Mouse (Mus musculus) layer of hippocampus, postnatal 36 days (tissue): ENCODE measurements at regions not wholly inside any gene's neighbourhood (a gene's known extent, or its start where the extent isn't known, plus 50 kb on each side); places are given as distances from the start of the nearest gene placed in this dataset.

Experiments used
- DNase-seq, 2 experiments: peaks; one replicate each; pipeline ENCODE4 v3.0.0; 2022

DNA sequence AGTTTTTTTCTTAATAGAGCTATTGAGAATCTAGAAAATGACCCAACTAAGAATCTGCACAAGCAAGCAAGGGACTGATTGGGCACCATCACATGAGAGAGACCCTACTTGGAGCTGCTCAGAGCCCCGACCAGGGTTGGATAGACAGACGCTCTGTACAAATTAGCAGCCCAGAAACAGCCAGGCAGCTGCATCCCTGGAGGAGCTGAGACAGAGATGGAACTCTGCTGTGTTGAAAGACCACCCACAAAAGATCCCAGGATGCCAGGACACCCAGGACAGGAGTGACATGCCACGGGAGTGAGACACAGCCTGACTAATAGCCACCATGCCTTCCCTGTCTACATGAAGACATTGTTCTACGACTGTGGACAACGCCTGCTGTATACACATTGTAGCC, 147.9 kb downstream of the Gm826 start:
- DNase-seq = no peak

DNA sequence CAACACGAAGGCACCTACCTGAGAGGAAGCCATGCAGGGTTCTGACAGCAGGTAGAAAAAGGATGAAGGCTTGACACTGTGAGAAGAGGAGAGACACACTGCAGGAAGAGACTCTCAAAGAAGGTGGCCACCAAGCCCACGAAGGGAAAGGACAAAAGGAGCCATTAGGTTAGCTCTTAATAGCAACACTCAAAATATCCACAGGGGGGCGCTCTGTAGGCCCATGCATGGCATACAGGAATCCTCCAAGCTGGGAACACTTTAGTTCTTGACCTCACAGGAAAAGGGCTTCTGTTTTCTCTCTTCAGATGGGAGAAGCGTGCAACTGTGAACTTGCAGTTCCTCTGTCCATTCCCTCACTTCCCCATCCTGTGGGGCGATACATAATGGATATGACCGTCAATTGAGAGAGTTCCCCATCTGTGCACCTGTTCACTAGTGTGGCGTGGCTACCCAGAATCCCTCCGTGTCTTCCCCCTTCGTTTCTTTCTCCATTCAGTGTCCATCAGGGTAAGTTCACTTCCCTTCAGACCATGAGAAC, 162.9 kb downstream of the Gm826 start:
- DNase-seq = no peak

DNA sequence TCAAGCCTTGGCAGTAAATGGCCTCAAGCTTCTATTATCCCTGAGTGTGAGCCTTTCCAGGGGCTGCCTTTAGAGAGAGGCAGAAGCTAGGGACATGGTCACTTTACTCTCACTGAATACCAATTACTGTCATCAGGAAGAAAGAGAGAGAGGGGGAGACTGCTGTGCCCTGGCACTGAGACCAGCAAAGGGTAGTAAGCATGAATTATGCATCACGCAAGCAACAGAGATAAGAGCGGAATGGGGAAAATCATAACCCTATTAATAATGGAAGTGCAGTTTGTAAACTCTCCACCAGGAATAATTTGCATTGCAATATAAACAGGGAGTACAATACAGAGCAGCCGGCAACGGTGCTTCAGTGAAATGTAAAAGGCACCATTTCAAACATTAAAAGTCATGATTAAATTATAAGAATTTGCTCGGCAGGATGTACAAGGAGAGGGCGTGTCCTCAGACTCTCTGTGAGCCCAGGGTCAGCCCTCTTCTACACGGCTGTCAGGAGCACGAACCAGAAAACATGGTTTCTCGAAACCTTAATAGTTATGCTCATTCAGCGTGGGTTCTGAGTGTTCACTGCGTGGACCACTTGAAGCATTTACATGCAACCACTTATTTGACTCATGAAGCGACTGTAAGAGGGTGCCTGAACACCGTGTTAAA, 175.2 kb downstream of the Gm826 start:
- no peak for DNase-seq

DNA sequence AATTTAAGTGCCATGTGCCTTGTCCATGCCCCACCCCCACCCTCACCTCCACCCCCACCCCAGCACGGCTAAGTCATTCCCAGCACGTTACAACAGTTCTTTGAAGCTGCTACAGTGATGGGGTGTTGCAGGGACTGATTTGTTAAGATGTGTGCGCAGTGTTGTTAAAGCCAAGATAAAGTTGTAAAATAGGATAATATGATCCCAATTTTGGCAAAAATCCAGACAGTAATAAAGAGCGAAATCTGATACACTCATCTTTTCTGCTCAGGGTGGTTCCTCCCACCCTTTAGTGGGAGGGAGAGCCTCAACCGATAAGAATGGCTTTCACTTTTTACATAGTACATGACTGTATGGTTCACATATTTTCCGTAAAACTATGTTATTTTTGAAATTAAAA, 180.2 kb downstream of the Gm826 start:
- no peak for DNase-seq

DNA sequence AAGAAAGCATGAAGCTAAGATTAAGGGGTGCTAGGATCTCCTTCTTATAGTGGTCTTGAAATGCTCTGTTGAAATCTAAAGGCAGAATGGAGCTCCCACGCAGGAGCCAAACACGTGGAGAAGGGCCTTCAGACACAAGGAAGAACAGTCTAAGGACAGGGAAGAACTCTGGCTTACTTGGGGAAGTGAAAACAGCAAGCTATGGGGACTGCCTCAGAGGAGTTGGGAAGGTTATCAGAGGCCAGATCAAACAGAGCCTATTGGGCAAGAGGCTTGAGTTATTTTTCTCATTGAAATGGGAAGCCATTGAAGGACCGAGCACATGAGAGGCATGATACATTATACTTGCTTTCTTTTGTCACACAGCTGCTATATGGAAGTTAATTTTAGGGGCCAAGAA, 181.9 kb downstream of the Gm826 start:
- no peak for DNase-seq

DNA sequence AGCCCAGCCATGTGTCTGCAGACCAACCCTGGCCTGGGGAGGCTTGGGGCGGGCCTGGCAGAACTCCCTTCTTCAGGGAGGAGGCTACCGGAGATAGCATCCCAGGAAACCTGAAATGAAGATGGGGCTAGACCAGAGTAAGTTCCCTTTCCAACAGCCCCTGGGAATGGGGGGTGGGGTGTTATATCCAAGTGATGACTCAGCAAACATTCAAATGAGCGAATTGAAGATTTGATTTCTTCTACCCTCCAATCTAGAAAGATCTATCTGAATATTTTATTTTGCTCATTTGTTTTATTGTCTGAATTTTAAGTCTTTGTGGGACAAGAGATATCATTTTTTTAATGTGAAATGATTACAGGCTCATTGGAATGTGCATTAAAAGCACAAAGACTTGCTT, 185.0 kb downstream of the Gm826 start:
- DNase-seq = no peak

DNA sequence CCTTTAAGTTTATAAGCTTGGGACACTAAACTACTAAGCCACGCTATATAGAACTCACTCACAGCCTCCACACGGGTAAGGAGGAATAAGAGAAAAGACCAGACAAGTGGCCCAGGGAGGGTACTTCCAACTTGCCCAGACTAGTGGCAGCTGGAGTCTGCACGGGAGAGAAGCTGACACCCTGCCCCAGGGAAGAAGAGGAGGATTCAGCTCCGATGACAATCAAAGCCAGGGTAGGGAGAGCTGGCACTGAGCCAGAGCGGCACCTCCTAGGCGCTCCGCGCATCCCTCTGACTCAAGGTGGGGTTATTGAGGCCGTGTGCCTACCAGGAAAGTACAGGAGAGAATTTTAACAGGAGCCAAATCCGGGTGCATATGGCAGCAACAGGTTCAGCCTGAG, 185.4 kb downstream of the Gm826 start:
- DNase-seq = no peak

DNA sequence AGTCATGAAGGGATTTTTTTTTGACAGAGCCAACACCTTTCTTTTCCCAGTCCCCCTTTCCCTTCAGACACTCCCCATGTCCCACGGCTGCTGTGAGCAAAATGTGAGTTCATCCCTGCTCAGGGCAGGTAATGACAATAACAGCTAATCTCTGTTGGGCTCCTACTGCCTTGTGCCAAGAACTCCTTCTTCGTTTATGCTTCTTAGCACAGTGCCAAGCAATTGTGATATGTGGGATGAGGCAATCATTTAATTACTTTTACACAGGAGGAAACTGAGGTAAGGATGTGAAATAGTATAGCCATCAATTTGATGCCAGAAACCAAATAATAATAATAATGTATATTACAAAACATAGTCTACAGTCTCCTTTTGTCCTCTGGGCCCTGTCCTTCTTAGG, 185.9 kb downstream of the Gm826 start:
- no peak for DNase-seq

DNA sequence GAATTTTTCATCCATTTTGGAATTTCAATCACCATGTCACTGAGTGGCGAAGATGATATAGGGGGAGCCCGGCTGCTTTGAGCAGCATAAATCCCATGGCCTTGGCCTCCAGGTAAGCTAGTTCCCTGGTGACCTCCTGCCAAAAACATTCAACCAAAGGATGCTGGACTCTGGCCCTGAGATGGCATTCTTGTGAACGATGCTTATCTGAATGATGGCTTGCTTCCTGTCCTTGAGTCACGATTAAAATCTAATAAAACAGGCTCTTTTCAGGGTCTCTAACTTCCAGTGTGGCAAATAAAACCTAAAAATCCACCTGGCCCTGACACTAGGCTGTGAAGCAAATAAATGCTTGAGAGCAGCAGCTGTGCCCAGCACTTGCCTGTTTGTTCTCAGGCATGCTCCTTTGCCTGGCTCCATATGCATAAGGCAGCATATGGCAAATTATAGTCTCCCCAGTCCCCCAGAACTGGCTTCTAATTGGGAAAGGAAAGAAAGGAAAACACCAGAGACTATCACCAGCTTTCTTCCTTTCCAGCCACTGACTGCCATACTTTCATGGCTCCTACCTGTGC, 193.7 kb downstream of the Gm826 start:
- no peak for DNase-seq

DNA sequence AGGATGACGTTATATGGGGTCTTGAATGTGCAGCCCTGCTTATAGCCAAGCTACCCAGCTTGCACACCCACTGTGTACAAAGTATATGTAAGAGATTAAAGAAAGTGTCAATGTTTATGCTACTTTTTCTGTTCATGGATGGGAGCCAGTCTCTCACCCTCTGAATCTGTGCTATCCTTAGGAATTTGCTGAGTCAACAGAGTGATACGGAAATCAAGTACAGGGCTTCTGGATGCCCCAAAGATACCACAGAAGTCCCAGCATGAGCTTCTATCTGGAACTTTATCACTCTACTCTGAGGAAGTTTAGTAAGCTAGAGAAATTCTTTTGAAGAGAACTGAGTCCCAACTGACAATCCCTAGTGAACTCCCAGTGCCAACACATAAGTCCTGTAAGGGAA, 195.9 kb downstream of the Gm826 start:
- no peak for DNase-seq

DNA sequence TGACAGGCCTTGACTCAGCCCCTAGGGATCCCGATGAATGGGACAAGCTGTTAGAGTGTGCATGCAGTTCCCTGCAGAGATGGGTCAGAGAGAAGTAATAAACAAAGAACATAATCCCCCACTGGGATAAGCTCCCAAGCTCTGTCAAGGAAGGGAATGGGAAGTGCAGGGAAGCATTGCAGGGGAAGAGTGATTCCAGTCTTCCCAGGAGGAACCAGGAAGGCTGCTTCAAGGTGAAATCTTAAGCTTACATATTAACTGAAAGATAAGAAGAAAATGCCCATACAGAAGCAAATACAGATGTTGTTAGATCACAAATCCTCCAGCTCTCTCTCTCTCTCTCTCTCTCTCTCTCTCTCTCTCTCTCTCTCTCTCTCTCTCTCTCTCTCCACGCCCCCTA, 202.2 kb downstream of the Gm826 start:
- DNase-seq = no peak

DNA sequence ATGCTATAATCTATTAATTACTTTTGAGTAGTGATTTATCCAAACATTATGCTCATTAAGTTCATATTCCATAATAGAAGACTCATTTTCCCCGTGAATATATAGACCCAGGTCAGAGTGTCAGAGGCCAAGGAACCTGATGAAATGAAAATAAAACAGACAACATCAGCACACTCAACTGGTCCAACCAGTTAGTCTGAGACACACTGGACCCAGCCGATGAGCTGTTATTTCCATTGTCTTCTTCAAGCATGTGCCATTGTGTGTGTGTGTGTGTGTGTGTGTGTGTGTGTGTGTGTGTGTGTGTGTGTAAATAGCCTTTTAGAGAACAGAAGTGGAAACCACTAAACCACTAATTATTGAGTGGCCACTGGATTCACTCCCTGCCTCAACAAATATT, 202.6 kb downstream of the Gm826 start:
- DNase-seq = no peak

DNA sequence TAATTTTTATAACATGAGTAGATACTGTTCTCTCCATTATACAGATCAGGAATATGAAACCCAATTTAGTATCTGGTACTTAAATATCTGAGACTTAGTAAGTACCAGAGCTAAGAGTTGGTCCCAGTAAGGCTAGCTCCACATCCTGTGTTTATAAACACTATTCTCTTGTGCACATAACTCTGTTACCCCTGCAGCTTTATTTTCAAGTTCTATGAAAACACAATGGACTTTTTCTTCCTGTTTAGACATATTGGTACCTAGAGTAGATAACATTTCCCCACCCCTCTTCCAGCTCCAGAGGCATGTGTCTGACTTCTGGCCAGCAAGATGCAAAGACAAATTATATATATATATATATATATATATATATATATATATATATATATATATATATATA, 216.8 kb downstream of the Gm826 start:
- DNase-seq = no peak

DNA sequence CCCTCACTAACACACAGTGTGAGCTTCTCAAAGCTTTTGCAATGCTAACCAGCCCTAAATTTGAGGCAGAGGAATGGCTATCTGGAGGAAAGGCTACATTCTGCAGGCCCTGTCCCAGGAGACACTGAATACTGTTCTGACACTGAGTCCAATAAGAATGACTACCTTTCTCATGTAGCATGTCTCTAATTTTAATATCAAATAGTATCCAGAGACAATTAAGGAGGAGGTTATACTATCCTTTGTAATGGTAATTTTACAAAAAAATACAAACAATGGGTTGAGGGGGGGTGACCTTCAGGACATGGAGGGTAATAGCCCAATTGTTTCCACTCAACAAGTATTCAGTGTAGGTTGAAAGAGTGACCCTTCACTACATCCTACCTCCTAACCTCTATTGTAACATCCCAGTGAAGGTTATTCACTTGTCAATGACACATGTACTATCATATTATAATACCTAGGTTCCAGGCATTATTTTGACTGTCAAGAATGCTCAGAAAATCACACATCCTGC, 222.7 kb downstream of the Gm826 start:
- no peak for DNase-seq

DNA sequence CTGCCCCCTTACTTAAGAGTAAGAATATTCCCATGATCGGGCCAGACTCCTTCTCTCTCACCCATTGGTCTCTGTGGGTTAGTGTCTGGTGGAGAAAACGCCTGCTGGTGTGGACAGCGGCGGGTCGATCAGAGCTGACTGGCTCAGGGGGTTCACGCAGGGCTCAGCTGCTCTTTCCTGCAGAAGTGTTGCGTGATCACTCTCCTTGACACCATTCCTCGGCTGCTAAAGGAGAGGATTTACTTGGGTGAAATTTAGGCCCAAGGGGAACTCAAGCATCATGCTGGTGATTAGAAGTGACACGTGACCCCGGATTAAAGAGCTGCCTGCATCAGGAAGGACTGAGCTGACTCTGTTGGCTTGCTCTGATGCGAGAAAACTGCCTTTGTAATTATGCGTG, 240.9 kb downstream of the Gm826 start:
- DNase-seq = no peak

DNA sequence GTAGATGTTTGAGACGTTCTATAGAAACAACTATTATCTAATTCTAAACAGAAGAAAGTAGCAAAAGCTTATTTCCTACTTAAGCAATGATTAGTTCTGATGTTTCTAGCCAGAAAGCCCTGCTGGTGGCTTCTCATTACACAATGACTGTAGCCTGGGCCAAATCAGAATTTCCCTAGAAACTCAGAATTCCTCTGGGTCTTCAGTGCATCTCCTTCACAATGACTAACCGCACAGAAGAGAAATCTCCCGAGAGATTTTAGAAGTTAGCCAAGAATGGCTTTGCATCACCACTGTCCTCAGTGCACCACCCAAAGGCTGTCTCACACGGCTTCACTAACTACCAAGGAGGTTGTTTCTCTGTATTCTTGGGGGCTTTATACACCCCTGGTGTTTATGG, 248.0 kb downstream of the Gm826 start:
- no peak for DNase-seq

DNA sequence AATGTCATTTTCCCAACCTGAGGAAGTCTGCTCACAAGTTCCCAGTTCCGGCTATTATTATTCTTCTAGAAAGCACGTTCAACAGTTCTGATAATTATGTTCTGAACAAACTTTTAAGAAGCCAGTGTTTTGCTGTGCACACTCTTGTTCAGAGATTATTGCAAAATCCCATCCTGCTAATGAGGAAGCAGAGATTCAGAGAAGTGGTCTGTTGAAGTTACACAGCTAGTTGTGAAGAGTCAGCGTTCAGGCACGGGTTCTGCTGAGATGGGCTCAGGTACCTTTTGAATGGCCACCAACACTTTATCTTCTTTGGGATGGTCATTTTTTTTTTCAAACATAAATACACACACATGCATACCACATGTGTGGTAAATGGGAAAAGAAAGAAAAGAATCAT, 250.3 kb downstream of the Gm826 start:
- DNase-seq = no peak

DNA sequence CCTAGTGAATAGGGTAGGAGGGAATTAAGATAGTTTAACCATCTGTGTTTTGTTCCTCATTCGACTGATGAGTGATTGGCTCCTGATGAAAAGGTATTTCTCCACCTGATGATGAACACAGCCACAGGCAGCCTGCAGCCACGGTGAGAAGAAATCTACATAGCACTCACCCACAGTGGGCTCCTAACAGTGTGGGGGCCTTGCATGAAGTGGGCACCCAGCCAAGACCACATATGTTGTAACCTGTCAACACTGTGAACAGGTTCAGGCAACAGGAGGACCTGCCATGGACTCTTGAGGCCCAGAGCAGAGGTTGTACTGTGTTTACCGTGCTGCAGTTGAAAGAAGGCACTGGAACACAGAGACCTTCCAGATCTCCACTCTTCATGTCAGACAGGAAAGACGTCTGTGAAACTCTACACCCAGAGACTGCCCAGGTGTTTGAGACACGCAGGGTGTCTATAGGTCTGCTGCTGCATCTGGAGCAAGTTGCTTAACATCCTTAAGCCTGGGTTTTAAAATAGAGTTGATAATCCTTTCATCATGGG, 251.8 kb downstream of the Gm826 start:
- DNase-seq = no peak

DNA sequence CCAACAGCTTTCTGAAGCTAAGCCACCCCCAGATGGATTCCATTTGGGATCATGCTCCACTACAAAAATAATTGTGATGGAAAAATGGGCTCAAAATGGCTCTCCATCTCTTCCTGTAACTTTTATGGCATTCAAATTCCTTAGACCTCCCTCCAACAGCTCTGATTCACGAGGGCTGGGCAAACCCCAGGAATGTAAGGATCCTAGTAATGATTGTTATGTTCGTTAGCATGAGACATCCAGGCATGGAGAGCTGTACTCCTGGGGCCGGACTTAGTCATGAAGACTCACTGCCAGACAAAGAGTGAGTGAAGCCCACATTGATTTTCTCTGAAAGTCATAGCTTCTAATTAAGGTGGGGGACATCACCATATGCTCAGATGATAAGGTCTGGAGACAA, 258.3 kb downstream of the Gm826 start:
- DNase-seq = no peak

DNA sequence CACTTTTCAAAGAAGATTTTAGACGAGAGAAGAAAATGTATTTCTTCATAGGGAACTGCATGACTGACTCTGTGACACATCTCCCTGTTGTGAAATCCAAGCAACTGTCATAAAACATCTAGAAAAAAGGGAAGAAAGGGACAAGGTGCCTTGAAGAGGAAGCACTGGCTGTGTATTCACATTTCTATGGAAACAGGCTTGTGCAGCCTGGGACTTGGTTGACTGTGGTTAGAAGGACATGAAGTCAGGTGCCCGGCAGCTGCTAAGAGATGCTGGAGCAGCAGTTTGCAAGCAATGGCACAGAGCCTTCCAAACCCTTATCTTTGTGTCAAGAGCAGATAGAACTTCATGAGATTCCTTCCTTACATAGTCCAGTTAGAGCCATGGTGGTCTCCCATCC, 263.5 kb downstream of the Gm826 start:
- no peak for DNase-seq

DNA sequence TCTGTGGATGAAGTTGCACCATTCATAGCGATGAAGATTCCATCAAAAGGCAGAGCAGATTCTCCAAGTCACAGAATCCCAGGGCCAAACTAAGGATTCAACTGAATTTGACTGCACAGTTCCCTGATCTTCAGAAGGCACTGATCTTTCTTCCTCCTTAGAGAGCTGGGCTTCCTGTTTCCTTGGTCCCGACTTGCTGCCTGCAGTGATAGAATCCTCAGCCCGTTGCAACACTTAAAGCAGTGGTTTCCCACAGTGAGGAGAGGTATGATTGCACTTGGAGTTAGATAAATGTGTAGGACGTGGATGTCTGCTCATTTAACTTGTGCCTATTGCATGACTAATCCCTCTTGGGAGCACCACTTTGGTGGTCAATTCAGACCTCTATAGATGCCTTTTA, 265.2 kb downstream of the Gm826 start:
- DNase-seq = no peak

DNA sequence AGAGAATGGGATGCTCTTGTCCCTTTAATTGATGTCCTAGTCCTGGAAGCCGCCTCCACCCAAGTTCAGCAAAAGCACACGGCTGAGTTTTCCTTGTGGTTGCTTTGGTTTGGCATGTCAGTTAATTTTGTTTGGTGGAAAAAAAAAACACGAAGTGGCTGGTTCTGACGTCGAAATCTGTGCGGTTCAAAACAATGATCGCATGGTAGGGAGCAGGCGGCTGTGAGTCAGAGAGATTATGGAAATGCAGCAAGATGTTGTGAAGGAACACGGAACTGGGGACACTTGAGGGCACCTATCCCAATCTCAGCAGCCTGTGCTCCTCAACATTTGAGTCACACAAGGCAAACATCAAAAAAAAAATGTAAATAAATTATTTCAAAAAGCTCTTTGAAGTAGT, 266.1 kb downstream of the Gm826 start:
- DNase-seq = no peak

DNA sequence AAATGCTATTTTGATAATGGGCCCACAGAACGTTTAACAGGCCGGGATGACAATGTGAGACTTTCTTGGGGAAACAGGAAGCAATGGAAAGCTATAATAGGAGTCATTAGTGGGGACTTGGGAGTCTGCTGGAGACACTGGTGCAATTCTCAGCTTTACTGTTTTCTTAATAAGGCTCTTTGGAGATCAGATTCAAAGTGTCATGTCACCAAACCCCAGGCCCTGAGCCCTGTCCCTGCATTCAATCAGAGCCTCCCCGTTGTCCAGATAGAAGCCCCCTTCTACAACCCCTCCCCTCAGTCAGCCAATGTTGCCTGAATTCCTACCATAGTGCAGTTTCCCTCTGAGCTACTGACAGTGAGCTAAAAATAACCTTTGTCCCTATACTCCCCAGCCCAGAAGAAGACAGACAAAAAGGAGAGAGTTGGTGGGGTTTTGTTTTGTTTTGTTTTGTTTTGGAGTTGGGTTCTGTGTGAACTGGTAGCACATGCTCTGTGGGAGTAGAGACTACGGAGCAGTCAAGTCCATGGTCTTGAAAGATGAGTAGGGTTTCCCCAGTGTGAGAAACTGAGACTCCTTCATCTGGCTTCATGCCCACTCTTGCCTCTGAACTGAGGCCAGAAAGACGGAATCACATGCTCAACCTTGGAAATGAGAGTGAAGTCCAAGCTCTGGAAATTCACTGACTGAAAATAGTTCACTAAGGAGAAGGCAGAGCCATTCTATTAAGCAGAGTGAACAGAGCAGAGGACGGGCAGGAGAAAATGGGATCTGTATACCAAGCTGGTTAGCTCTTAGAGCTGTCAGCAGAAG, 267.3 kb downstream of the Gm826 start:
- DNase-seq = peak; percentile 9 to 11
